Mouse (Mus musculus) ES-E14 (cell line): ENCODE results near the gene Prkar1a. TPM values are rescaled to one million over a fixed set of nuclear protein-coding genes. Genes with fewer than 3 reads are reported as not detected.

Experiments used
- DNase-seq: peaks from one replicate; pipeline ENCODE4 v3.0.0-alpha.2; 2013; ENCODE audit warnings: low read depth, low spot score
- H3K27ac ChIP-seq: 2 replicates; pipeline ENCODE4 v1.5.1; 2012; ENCODE audit warnings: low read depth, mild to moderate bottlenecking, low read length, moderate library complexity, mixed read lengths; ENCODE audit not compliant: poor library complexity, insufficient read depth, severe bottlenecking
- H3K36me3 ChIP-seq: 2 replicates; pipeline ENCODE4 v1.6.1; 2012; ENCODE audit warnings: mild to moderate bottlenecking, low read length, moderate library complexity, mixed read lengths; ENCODE audit not compliant: control insufficient read depth, poor library complexity, insufficient read depth, severe bottlenecking
- H3K4me1 ChIP-seq, 2 experiments: fragments of 150-350 bp in 1 of 2; sonication (generic) in 1 of 2; 2 replicates each; pipeline ENCODE4 v1.6.1; 2012; ENCODE audit warnings: low read length in 2 of 2, mild to moderate bottlenecking in 1 of 2, mixed read lengths in 1 of 2; ENCODE audit not compliant: control insufficient read depth in 2 of 2, insufficient read depth in 2 of 2, poor library complexity in 1 of 2
- H3K4me3 ChIP-seq, 2 experiments: fragments of 150-350 bp in 1 of 2; sonication (generic) in 1 of 2; 2 replicates each; pipeline ENCODE4 v1.5.1; 2012; ENCODE audit warnings: low read length in 2 of 2, low read depth in 1 of 2, mild to moderate bottlenecking in 1 of 2, mixed read lengths in 1 of 2; ENCODE audit not compliant: insufficient read depth in 1 of 2, poor library complexity in 1 of 2, severe bottlenecking in 1 of 2
- H3K9ac ChIP-seq: 2 replicates; pipeline ENCODE4 v1.6.1; 2012; ENCODE audit warnings: low read depth, mild to moderate bottlenecking, low read length, mixed read lengths; ENCODE audit not compliant: poor library complexity, insufficient read depth, severe bottlenecking
- H3K9me3 ChIP-seq: fragments of 150-350 bp; sonication (generic); 2 replicates; pipeline ENCODE4 v1.6.1; 2012; ENCODE audit warnings: low read depth, mild to moderate bottlenecking, low read length; ENCODE audit not compliant: control insufficient read depth, insufficient read depth
- CHD2 ChIP-seq: IDR thresholded peaks from 2 replicates; pipeline ENCODE4 v1.6.1; 2014; ENCODE audit warnings: mild to moderate bottlenecking, low read depth, low read length, inconsistent platforms
- HCFC1 ChIP-seq: IDR thresholded peaks from 2 replicates; pipeline ENCODE4 v1.6.1; 2012; ENCODE audit warnings: low read length, inconsistent platforms, borderline replicate concordance; ENCODE audit not compliant: insufficient read depth
- MAFK ChIP-seq: IDR thresholded peaks from 2 replicates; pipeline ENCODE4 v1.6.1; 2014; ENCODE audit warnings: mild to moderate bottlenecking, low read depth, low read length, inconsistent platforms; ENCODE audit not compliant: insufficient read depth
- ZC3H11A ChIP-seq: IDR thresholded peaks from 2 replicates; pipeline ENCODE4 v1.6.1; 2012; ENCODE audit warnings: low read depth, mild to moderate bottlenecking, inconsistent platforms, low read length, borderline replicate concordance
- ZNF384 ChIP-seq: IDR thresholded peaks from 2 replicates; pipeline ENCODE4 v1.6.1; 2012; ENCODE audit warnings: low read depth, low read length, inconsistent platforms
- in situ Hi-C, 2 experiments: fragments of 600-800 bp; cut with MboI; formaldehyde crosslinking; loops; one replicate each; pipeline ENCODE4 v1.15.1; 2025; ENCODE audit warnings: low sequenced_read_pairs in 2 of 2, inconsistent platforms in 1 of 2; ENCODE audit not compliant: unreplicated experiment in 2 of 2
- total RNA-seq: library from RNA; depleted of rRNA; stranded (reverse); fragments of 300-350 nt; gene quantifications from 2 replicates; pipeline ENCODE4 v1.2.3, GENCODE M21; 2012

The Prkar1a gene
- total RNA-seq, 1 experiment, result 46.0 TPM

- H3K9ac ChIP-seq, result no peak overlapping the region
- DNase-seq, result no peak
- no peaks in the 10 kb centered on the region for H3K36me3 ChIP-seq
- no peak for TF ChIP-seq MAFK
- TF ChIP-seq HCFC1, result no peak
- no peak for TF ChIP-seq ZC3H11A
- no peak for TF ChIP-seq CHD2
- TF ChIP-seq ZNF384, result no peak
- H3K4me3 ChIP-seq, result no peak overlapping the region
- H3K9me3 ChIP-seq, result no peaks in the 10 kb centered on the region
- no peaks in the 10 kb centered on the region for H3K4me1 ChIP-seq
- in situ Hi-C loops, result no loop called here
- H3K27ac ChIP-seq, result no peak overlapping the region
Measured at GRCm38 (mm10) chr11:109698740-109699139, 49.5 kb downstream of the Prkar1a start.

GRCm38 (mm10) chr11:109699784-109700183 lies 50.6 kb downstream of the Prkar1a start:
- in situ Hi-C loops, result no loop called here
- no peak for DNase-seq
- H3K36me3 ChIP-seq, result no peaks in the 10 kb centered on the region

GRCm38 (mm10) chr11:109700761-109701160 lies 51.6 kb downstream of the Prkar1a start:
- no peak for DNase-seq
- no peak for TF ChIP-seq ZC3H11A
- TF ChIP-seq MAFK, result no peak
- TF ChIP-seq CHD2, result no peak
- no peak for TF ChIP-seq ZNF384
- no peak for TF ChIP-seq HCFC1
- Histone ChIP-seq H3K9me3 (no peaks in the 10 kb centered on the region), H3K36me3 (no peaks in the 10 kb centered on the region), H3K27ac (no peak overlapping the region), H3K9ac (no peak overlapping the region), H3K4me3 (no peak overlapping the region), H3K4me1 (no peaks in the 10 kb centered on the region)
- in situ Hi-C loops, result no loop called here

More at GRCm38 (mm10) chr11:109699784-109700183, 50.6 kb downstream of the Prkar1a start:
- no peak overlapping the region for H3K4me3 ChIP-seq
- H3K9me3 ChIP-seq, result no peaks in the 10 kb centered on the region
- no peak overlapping the region for H3K9ac ChIP-seq
- no peak for TF ChIP-seq HCFC1
- TF ChIP-seq MAFK, result no peak
- TF ChIP-seq CHD2, result no peak
- no peaks in the 10 kb centered on the region for H3K4me1 ChIP-seq
- H3K27ac ChIP-seq, result no peak overlapping the region

- in situ Hi-C loops, result no loop called here
- TF ChIP-seq CHD2, result no peak
- no peak for TF ChIP-seq MAFK
- no peak for TF ChIP-seq HCFC1
- TF ChIP-seq ZC3H11A, result no peak
- no peak for TF ChIP-seq ZNF384
- H3K27ac ChIP-seq, result no peak overlapping the region
- no peak overlapping the region for H3K9ac ChIP-seq
- DNase-seq, result no peak
- no peaks in the 10 kb centered on the region for H3K9me3 ChIP-seq
- H3K4me3 ChIP-seq, result no peak overlapping the region
- no peaks in the 10 kb centered on the region for H3K4me1 ChIP-seq
- no peaks in the 10 kb centered on the region for H3K36me3 ChIP-seq
Measured at GRCm38 (mm10) chr11:109702031-109702815, 53.0 kb downstream of the Prkar1a start.
